Mouse (Mus musculus): ENCODE data around the gene Gm11554. TPM values are rescaled to one million over a fixed set of nuclear protein-coding genes. Genes with fewer than 3 reads are reported as not detected.
"Not testable (repeated sequence)": the region's sequence is repeated elsewhere in the genome, so short reads cannot be mapped to it uniquely, and the experiment has no call there.

Gm11554 gene
- polyA plus RNA-seq (2012; rRNA removed) = not detected in 2 replicates

DNA sequence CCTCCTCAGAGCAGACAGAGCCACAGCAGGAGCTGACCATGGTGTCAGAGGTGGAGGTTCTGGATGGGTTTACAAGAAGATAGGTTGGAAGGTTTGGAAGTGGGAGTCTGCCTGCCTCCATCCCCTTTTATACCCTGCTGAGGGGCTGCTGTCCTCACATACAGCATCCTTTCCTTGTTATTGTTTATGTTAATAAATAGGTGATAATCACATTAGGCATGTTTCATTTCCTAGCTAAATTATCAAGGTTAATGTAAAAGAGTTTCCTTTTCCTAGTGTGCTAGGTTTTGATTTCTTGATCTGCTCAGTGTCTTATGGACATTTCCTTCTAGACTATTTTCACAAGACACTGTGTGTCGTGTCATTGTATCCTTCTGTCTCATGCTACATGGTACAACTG lies at the start of gene Gm11554:
Gene Gm11554 (minus strand): TSS at position 101 of the 400 bp plus-strand sequence.
- DNase-seq (ENCODE audit: low read depth, low spot score) = not testable (repeated sequence)
- WGBS = no CpG with 5 or more reads among the region's 1 CpGs

DNA sequence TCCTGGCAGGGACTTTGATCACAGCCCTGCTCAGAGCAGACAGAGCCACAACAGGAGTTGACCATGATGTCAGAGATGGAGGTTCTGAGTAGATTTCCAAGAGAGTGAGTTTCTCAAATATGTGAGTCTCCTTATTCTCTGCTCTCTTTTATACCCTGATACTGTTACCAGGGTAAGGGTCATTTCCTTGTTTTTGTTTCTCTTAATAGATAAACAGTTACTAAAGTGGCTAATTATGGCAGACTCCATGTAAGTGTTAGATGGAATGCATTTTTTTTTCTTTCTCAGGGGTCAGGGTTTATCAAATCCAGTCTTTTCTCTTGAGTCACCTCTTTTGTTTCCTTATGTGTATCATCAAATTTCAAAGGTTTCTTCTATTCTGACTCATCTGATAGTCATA lies 47.3 kb upstream of the Gm11554 start, which contains the start of gene Krtap4-16:
Gene Krtap4-16 (minus strand): TSS at position 101 of the 400 bp plus-strand sequence.
- no peak for DNase-seq (ENCODE audit: low read depth, low spot score)

DNA sequence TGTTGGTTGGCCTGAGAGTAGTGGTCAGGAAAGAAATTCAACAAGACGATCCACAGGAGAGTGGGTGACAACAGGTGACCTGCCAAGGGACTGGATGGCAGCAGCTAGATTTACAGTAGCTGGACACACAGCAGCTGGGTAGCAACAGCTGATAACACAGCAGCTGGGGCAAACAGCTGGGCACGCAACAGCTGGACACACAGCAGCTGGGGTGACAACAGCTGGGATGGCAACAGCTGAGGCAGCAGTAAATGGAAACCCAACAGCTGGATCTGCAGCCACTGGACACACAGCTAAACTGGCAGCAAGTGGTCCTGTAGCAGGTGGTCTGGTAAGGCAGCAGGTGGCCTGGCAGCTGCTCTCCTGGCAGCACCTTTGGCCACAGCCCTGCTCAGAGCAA lies 42.5 kb upstream of the Gm11554 start:
- 75% methylated on average over 2 of the region's 2 CpGs for WGBS
- DNase-seq (ENCODE audit: low read depth, low spot score) = no peak

DNA sequence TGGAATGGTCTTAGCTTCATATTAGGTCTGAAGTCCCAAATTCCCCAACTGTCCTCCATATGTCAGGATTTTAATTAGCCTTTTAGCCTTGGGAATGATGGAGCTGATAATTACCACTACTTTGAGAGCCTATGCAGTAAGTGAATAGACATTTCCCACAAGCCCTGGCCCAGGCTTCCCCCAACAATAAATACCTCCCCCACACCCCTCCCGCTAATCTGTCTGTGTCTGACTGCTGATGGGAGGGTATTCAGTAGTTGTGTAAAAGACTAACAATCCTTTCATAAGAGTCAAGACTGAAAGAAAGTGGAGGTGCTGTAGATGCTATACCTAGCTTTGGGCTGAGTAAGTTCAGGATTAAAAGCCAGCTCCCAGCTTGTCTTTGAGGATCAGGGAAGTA lies 37.9 kb upstream of the Gm11554 start:
- 45% methylated on average over 1 of the region's 1 CpGs for WGBS
- no peak for DNase-seq (ENCODE audit: low read depth, low spot score)

DNA sequence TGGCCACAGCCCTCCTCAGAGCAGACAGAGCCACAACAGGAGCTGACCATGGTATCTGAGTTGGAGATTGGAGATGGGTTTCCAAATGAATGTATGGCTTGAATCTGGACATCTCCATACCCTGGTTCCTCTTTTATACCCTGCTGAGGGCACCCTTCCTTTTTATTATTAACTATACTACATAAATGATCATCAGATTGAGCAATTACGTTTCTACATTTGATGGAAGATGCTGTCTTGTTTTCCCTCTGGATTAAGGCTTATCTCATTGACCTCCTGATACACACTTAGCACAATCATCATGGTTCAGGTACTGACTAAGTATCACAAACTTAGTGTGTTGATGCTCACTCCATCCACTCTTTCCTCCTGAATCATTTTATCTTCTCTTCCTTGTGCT lies 33.7 kb upstream of the Gm11554 start, which contains the start of gene 2300003K06Rik:
Gene 2300003K06Rik (minus strand): TSS at position 101 of the 400 bp plus-strand sequence.
- 53% methylated on average over 1 of the region's 1 CpGs for WGBS

DNA sequence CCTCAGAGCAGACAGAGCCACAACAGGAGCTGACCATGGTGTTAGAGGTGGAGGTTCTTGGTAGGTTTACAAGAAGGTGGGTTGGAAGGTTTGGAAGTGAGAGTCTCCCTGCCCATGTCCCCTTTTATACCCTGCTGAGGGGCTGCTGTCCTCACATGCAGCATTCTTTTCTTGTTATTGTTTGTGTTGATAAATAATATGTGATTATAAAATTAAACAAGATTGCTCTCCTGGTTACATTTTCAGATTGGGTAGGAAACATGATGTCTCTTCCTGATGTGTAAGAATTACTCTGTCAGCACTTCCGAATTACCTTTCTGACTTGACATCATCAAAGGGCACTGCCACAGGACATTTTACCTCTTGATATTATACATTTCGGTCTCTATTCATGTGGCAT lies 11.3 kb upstream of the Gm11554 start, which contains the start of gene Gm11564:
Gene Gm11564 (minus strand): TSS at position 101 of the 400 bp plus-strand sequence.
- not testable (repeated sequence) for DNase-seq (ENCODE audit: low read depth, low spot score)
- WGBS = 74% methylated on average over 2 of the region's 2 CpGs

More for the DNA sequence above, 33.7 kb upstream of the Gm11554 start, which contains the start of gene 2300003K06Rik:
- DNase-seq (ENCODE audit: low read depth, low spot score) = no peak

DNA sequence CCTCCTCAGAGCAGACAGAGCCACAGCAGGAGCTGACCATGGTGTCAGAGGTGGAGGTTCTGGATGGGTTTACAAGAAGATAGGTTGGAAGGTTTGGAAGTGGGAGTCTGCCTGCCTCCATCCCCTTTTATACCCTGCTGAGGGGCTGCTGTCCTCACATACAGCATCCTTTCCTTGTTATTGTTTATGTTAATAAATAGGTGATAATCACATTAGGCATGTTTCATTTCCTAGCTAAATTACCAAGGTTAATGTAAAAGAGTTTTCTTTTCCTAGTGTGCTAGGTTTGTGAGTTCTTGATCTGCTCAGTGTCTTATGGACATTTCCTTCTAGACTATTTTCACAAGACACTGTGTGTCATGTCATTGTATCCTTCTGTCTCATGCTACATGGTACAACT lies 5.5 kb upstream of the Gm11554 start, which contains the start of gene Krtap4-13:
Gene Krtap4-13 (minus strand): TSS at position 101 of the 400 bp plus-strand sequence.
- not testable (repeated sequence) for DNase-seq (ENCODE audit: low read depth, low spot score)

DNA sequence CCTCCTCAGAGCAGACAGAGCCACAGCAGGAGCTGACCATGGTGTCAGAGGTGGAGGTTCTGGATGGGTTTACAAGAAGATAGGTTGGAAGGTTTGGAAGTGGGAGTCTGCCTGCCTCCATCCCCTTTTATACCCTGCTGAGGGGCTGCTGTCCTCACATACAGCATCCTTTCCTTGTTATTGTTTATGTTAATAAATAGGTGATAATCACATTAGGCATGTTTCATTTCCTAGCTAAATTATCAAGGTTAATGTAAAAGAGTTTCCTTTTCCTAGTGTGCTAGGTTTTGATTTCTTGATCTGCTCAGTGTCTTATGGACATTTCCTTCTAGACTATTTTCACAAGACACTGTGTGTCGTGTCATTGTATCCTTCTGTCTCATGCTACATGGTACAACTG lies 5.4 kb downstream of the Gm11554 start, which contains the start of gene Gm11569:
Gene Gm11569 (minus strand): TSS at position 101 of the 400 bp plus-strand sequence.
- DNase-seq (ENCODE audit: low read depth, low spot score) = not testable (repeated sequence)
- WGBS = no CpG with 5 or more reads among the region's 1 CpGs

DNA sequence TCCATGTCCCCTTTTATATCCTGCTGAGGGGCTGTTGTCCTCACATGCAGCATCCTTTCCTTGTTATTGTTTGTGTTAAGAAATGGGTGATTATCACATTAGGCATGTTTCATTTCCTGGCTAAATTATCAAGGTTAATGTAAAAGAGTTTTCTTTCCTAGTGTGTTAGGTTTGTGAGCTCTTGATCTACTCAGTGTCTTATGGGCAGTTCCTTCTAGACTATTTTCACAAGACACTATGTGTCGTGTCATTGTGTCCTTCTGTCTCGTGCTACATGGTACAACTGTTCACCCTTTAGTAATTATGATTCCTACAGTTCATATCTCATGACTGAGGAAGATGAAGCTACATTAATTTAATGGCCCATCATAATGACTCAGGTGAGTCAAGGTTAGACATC lies 10.9 kb downstream of the Gm11554 start, which contains the start of gene Gm11596:
Gene Gm11596 (minus strand): TSS at position 101 of the 400 bp plus-strand sequence.
- no peak for DNase-seq (ENCODE audit: low read depth, low spot score)
- 67% methylated on average over 2 of the region's 2 CpGs for WGBS

DNA sequence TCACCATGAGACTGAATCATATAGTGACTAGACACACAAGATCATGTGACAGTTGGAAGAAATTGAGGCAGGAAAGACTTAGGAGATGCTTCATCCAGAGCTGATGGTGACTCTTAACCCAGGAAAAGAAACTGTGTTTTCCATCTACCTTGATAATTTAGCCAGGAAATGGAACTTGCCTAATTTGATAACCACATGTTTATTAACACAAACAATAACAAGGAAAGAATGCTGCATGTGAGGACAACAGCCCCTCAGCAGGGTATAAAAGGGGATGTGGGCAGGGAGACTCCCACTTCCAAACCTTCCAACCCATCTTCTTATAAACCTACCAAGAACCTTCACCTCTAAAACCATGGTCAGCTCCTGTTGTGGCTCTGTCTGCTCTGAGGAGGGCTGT lies 19.3 kb downstream of the Gm11554 start, which contains the start of gene Krtap4-9:
Gene Krtap4-9 (plus strand): TSS at position 301 of the 400 bp plus-strand sequence.
- DNase-seq (ENCODE audit: low read depth, low spot score) = not testable (repeated sequence)

DNA sequence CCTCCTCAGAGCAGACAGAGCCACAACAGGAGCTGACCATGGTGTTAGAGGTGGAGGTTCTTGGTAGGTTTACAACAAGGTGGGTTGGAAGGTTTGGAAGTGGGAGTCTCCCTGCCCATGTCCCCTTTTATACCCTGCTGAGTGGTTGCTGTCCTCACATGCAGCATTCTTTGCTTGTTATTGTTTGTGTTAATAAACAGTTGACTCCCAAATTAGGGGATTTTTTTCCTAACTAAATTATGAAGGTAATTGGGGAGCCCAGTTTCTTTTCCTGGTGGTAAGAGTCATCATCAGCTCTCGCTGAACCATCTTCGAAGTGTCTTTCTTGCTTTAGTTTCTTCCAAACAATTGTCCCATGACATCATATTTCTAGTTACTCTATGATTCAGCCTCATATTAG lies 23.6 kb downstream of the Gm11554 start, which contains the start of gene Krtap4-8:
Gene Krtap4-8 (minus strand): TSS at position 101 of the 400 bp plus-strand sequence.
- 97% methylated on average over 2 of the region's 2 CpGs for WGBS
- DNase-seq (ENCODE audit: low read depth, low spot score) = no peak

DNA sequence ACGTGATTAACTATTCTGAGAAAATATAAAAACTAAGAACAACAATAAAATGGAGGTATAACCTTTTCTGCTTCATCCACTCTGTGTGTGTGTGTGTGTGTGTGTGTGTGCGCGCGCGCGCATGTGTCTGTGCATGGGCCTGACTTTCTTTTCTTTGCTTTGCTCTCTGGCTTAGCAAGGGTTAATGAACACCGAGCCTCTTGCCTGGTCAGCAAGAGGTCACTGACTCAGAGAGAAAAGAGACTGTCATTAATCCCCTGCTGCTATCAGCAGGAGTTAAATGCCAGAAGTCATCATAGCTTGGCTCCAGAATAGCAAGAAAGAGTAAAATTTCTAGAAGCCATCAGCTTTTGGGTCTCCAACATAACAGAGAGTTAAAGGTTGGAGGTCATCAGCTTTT lies 25.8 kb downstream of the Gm11554 start:
- WGBS = 68% methylated on average over 7 of the region's 7 CpGs
- DNase-seq (ENCODE audit: low read depth, low spot score) = no peak

DNA sequence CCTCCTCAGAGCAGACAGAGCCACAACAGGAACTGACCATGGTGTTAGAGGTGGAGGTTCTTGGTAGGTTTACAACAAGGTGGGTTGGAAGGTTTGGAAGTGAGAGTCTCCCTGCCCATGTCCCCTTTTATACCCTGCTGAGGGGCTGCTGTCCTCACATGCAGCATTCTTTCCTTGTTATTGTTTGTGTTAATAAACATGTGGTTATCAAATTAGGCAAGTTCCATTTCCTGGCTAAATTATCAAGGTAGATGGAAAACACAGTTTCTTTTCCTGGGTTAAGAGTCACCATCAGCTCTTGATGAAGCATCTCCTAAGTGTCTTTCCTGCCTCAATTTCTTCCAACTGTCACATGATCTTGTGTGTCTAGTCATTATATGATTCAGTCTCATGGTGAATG lies 31.4 kb downstream of the Gm11554 start, which contains the start of gene Gm11595:
Gene Gm11595 (minus strand): TSS at position 101 of the 400 bp plus-strand sequence.
- DNase-seq (ENCODE audit: low read depth, low spot score) = not testable (repeated sequence)

DNA sequence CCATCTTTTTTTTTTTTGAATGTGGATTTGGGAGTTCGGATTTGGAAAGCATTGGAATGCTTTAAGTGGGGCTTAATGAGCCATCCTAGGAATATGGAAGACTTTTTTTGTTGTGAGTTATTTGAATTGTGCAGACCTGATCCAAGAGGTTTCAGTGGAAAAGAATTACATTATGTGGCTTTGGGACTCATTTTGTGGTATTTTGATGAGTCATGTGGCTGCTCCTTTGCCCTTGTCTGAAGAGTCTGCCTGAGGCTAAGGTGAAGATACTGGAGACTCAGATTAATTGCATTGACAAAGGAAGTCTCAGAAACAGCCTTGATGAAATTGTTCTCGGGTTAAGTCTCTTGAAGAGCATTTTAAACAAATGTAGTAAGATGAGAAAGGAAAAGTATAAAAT lies 35.8 kb downstream of the Gm11554 start:
- 76% methylated on average over 2 of the region's 2 CpGs for WGBS
- no peak for DNase-seq (ENCODE audit: low read depth, low spot score)

DNA sequence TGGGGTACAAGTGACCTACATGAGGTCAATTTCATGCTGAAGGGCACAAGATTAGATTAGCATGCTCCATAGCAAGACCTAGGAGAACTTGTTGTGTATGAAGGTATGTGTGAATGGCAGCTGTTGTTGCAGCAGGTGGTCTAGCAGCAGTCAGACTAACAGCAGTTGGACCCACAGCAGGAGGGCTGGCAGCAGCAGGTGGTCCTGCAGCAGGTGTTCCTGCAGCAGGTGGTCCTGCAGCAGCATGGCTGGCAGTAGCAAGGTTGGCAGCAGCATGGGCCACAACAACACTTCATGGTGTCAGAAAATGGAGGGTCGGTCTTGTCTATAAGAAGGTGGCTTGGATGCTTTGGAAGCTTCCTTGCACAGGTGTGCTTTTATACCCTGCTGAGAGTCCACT lies 45.4 kb downstream of the Gm11554 start:
- 90% methylated on average over 1 of the region's 1 CpGs for WGBS
- DNase-seq (ENCODE audit: low read depth, low spot score) = no peak

Other genes starting within 250 kb of the Gm11554 start
- not detected in 2 replicates for gene Krtap3-2, start 247.6 kb downstream of the Gm11554 start, polyA plus RNA-seq (2012; rRNA removed)
- not detected in 2 replicates for gene Gm11939, start 245.0 kb downstream of the Gm11554 start, polyA plus RNA-seq (2012; rRNA removed)
- 0.30 and 0.55 TPM in 2 replicates for gene Krtap3-1, start 237.8 kb downstream of the Gm11554 start, polyA plus RNA-seq (2012; rRNA removed)
- gene Krtap1-5, start 223.4 kb downstream of the Gm11554 start, polyA plus RNA-seq (2012; rRNA removed) = not detected in 2 replicates
- not detected in 2 replicates for gene Krtap1-4, start 220.8 kb downstream of the Gm11554 start, polyA plus RNA-seq (2012; rRNA removed)
- not detected in 2 replicates for gene Krtap1-3, start 213.1 kb downstream of the Gm11554 start, polyA plus RNA-seq (2012; rRNA removed)
- gene Krtap9-3, start 206.3 kb downstream of the Gm11554 start, polyA plus RNA-seq (2012; rRNA removed) = not detected in 2 replicates
- 0.21 TPM in 1 of 2 replicates, not detected in the other for gene Gm11938, start 201.1 kb downstream of the Gm11554 start, polyA plus RNA-seq (2012; rRNA removed)
- not detected in 2 replicates for gene Gm11937, start 194.3 kb downstream of the Gm11554 start, polyA plus RNA-seq (2012; rRNA removed)
- gene Krtap2-4, start 189.6 kb downstream of the Gm11554 start, polyA plus RNA-seq (2012; rRNA removed) = 0.22 TPM in 1 of 2 replicates, not detected in the other
- 0.26 TPM in 1 of 2 replicates, not detected in the other for gene Gm11562, start 184.0 kb downstream of the Gm11554 start, polyA plus RNA-seq (2012; rRNA removed)
- gene Krtap4-1, start 176.2 kb downstream of the Gm11554 start, polyA plus RNA-seq (2012; rRNA removed) = not detected in 2 replicates
- not detected in 2 replicates for gene Krtap4-2, start 169.4 kb downstream of the Gm11554 start, polyA plus RNA-seq (2012; rRNA removed)
- not detected in 2 replicates for gene Krtap4-7, start 160.4 kb downstream of the Gm11554 start, polyA plus RNA-seq (2012; rRNA removed)
- gene Gm11555, start 154.2 kb downstream of the Gm11554 start, polyA plus RNA-seq (2012; rRNA removed) = not detected in 2 replicates
- not detected in 2 replicates for gene Gm11563, start 145.5 kb downstream of the Gm11554 start, polyA plus RNA-seq (2012; rRNA removed)
- gene Krtap4-6, start 138.5 kb downstream of the Gm11554 start, polyA plus RNA-seq (2012; rRNA removed) = not detected in 2 replicates
- gene Gm14190, start 113.7 kb downstream of the Gm11554 start, polyA plus RNA-seq (2012; rRNA removed) = not detected in 2 replicates
- not detected in 2 replicates for gene Gm14180, start 70.2 kb downstream of the Gm11554 start, polyA plus RNA-seq (2012; rRNA removed)
- gene Gm11595, start 31.5 kb downstream of the Gm11554 start, polyA plus RNA-seq (2012; rRNA removed) = not detected in 2 replicates
- not detected in 2 replicates for gene Krtap4-8, start 23.7 kb downstream of the Gm11554 start, polyA plus RNA-seq (2012; rRNA removed)
- gene Krtap4-9, start 19.2 kb downstream of the Gm11554 start, polyA plus RNA-seq (2012; rRNA removed) = not detected in 2 replicates
- not detected in 2 replicates for gene Gm11596, start 11.0 kb downstream of the Gm11554 start, polyA plus RNA-seq (2012; rRNA removed)
- gene Gm11569, start 5.5 kb downstream of the Gm11554 start, polyA plus RNA-seq (2012; rRNA removed) = not detected in 2 replicates
- gene Krtap4-13, start 5.4 kb upstream of the Gm11554 start, polyA plus RNA-seq (2012; rRNA removed) = not detected in 2 replicates
- gene Gm11564, start 11.2 kb upstream of the Gm11554 start, polyA plus RNA-seq (2012; rRNA removed) = not detected in 2 replicates
- gene 2300003K06Rik, start 33.6 kb upstream of the Gm11554 start, polyA plus RNA-seq (2012; rRNA removed) = not detected in 2 replicates
- 0.11 and 0.33 TPM in 2 replicates for gene Krtap4-16, start 47.2 kb upstream of the Gm11554 start, polyA plus RNA-seq (2012; rRNA removed)
- not detected in 2 replicates for gene Gm11568, start 53.5 kb upstream of the Gm11554 start, polyA plus RNA-seq (2012; rRNA removed)
- gene Gm11559, start 60.0 kb upstream of the Gm11554 start, polyA plus RNA-seq (2012; rRNA removed) = not detected in 2 replicates
- gene Krtap9-1, start 68.9 kb upstream of the Gm11554 start, polyA plus RNA-seq (2012; rRNA removed) = not detected in 2 replicates
- not detected in 2 replicates for gene Gm11567, start 74.7 kb upstream of the Gm11554 start, polyA plus RNA-seq (2012; rRNA removed)
- gene Krtap31-1, start 103.5 kb upstream of the Gm11554 start, polyA plus RNA-seq (2012; rRNA removed) = not detected in 2 replicates
- not detected in 2 replicates for gene Gm11565, start 110.3 kb upstream of the Gm11554 start, polyA plus RNA-seq (2012; rRNA removed)
- not detected in 2 replicates for gene Krtap31-2, start 131.8 kb upstream of the Gm11554 start, polyA plus RNA-seq (2012; rRNA removed)
- gene Krtap9-5, start 144.0 kb upstream of the Gm11554 start, polyA plus RNA-seq (2012; rRNA removed) = not detected in 2 replicates
- gene Krtap29-1, start 174.6 kb upstream of the Gm11554 start, polyA plus RNA-seq (2012; rRNA removed) = not detected in 2 replicates
- not detected in 2 replicates for gene Krtap16-1, start 182.2 kb upstream of the Gm11554 start, polyA plus RNA-seq (2012; rRNA removed)
- gene Krtap17-1, start 189.5 kb upstream of the Gm11554 start, polyA plus RNA-seq (2012; rRNA removed) = not detected in 2 replicates
- not detected in 2 replicates for gene Krt33a, start 211.8 kb upstream of the Gm11554 start, polyA plus RNA-seq (2012; rRNA removed)
- gene Krt33b, start 225.4 kb upstream of the Gm11554 start, polyA plus RNA-seq (2012; rRNA removed) = not detected in 2 replicates
- not detected in 2 replicates for gene Krt34, start 237.1 kb upstream of the Gm11554 start, polyA plus RNA-seq (2012; rRNA removed)
- gene Krt31, start 246.1 kb upstream of the Gm11554 start, polyA plus RNA-seq (2012; rRNA removed) = 0.19 and 0.25 TPM in 2 replicates

Data from large intestine, adult 2 months (tissue).